Mouse (Mus musculus): ENCODE measurements around the gene Fcho1.
"Not testable (repeated sequence)": the region's sequence is repeated elsewhere in the genome, so short reads cannot be mapped to it uniquely, and the experiment has no call there.

Gene Fcho1

DNA sequence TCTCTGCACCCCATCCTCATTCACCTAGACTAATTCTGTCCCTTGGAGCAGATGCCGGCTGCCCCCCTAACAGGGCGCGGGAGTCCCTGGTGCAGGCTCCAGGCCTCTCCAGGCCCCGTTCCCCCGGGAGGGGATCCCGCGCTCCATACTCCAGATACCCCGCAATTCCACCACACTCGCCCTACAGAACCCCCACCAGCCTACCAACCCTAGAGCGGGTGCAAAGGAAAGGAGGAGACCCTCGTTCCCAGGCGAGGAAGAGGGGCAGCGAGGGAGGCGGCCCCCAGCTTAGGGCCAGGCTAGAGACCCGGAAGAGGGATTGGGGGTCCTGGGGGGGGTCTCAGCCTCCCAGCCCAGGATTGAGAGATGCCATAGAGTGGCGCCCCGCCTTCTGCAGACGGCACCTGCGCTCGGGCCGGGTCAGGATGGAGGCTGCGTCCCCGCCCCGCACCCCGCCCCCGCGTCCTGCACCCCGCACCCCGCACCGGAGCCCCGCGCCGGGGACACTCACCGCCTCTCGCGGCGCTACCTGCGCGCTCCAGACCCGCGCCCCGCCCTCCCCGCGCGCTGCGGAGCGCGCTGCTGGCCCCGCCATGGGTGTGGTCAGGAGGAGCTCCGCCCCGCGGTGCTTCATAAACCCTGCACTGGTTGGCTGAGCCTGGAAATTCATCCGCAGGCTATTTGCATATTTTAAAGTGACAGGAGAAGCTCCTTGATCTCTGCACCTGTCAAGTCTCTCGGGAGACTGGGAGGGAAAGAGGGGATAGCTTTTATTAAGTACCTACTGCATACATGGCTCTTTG lies at the start of gene Fcho1:
TSS of gene Fcho1 (minus strand) at position 595 of the 803 bp plus-strand sequence.
- in situ Hi-C loops (cut with MboI; ENCODE audit: low pct_unique_long_range_greater_than_20kb in 1 of 2, low sequenced_read_pairs in 2 of 2, unreplicated experiment in 1 of 2) = loop anchor here in 1 of 2 experiments (10.0 kb wide), 1 partner anchor 269 kb away; no protein-coding TSS in a partner anchor

DNA sequence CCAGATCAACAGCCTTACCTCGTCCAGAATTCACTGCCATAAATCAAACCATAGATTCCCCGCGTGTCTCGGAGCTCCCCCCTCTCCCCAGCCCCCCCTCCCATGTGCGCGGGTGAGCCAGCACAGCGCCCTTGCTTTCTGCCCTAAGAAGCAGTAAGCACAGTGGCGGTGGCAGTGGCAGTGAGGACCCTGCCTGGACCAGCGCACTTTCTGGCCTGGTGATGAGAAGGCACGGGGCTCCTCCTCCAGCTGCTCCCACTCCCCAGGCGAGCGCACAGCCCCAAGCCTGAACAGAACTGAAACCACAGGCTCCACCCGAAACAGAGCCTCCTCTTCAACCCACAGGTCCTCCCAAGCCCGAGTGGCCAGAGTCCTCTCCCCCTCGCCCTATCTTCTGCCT lies 45.8 kb upstream of the Fcho1 start:
- in situ Hi-C loops (cut with MboI; ENCODE audit: low pct_unique_long_range_greater_than_20kb in 1 of 2, low sequenced_read_pairs in 2 of 2, unreplicated experiment in 1 of 2) = no loop called here

DNA sequence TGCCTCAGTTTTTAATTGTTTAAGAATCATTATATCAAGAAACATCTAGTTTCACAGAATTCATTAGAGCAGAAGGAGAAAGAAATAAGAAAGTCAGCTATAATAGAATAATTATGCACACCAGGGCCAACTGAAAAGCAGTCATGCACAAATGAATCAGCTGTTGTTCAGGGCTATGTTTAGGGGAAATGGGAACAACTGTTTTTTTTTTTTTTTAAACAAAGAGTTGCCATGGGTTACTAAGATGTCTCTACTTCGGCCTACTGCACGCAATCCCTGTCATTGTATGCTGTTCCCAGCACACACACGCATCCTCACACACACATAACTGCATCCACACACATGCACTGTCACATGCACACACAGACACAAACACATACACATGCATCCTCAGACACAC lies 33.3 kb upstream of the Fcho1 start:
- in situ Hi-C loops (cut with MboI; ENCODE audit: low pct_unique_long_range_greater_than_20kb in 1 of 2, low sequenced_read_pairs in 2 of 2, unreplicated experiment in 1 of 2) = no loop called here

DNA sequence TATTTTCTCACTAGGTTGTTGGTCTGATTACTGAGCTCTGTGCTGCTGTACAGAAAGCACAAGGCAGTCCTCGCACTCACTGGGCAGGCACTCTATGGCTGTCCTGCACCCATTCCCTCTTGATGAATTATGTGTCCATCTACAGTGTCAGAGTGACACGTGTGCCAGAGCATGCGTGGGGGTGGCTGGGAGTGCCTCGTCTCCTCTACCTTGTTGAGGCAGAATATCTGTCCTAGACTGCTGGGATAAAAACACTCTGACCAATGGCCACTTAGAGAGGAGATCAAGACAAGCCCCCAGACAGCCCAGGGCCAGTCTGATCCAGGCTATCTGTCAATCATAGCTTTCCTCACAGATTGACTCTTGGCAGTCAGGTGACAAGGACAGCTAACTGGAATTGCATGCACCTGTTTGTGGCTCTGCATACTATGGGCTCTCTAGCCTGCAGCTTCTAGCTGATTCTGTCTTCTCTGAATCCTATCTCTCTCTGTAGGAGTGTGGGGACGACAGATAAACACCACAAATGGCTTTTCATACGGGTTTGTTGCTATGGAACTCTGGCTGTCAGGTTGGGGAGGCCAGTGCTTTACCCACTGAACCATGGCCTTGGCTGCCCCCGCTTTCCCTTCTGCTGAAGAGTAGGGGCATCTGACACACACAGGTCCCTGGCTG lies 27.5 kb upstream of the Fcho1 start:
- in situ Hi-C loops (cut with MboI; ENCODE audit: low pct_unique_long_range_greater_than_20kb in 1 of 2, low sequenced_read_pairs in 2 of 2, unreplicated experiment in 1 of 2) = not testable (repeated sequence)

DNA sequence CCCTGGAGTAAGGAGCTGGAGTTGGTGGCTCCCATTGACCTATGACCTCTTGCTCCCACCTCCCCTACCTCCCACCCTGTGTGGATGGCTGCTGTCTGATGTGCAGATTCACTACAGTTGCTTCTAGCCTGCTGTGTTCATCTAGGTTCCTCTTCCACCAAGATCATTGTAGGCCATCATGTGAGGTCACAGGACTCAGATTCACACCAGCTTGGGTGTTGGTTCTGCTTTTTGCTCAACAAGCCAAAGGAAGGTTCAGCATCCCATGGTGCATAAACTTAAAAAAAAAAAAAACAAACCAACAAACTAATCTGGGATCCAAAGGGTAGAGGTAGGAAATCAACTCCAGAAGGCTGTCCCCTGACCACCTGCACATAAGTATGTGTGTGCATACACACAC lies 26.7 kb upstream of the Fcho1 start:
- in situ Hi-C loops (cut with MboI; ENCODE audit: low pct_unique_long_range_greater_than_20kb in 1 of 2, low sequenced_read_pairs in 2 of 2, unreplicated experiment in 1 of 2) = not testable (repeated sequence)

DNA sequence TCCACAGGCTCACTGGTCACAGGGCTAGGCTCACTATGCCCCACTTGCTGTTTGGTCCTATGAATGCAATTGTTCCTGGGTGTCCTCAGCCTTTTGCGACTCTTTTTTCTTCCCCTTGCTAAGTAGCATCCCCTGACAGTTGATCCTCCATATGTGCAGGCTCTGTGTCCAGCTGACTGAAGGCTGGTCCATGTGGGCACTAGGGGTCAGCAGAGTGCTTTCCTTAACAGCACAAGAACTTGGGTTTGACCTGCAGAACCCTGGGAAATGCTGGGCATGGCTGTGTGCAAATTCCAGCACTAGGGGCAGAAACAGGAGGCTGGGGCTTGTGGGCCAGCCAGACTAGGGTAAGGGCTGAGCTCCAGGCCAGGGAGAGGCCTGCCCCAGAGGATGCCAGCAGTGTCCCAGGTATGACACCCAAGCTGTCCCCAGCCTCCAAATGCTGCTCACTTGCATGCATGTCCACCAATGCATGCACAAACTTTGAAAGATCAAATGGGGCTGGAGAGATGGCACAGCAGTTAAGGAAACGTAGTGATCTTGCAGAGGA lies 25.9 kb upstream of the Fcho1 start:
- in situ Hi-C loops (cut with MboI; ENCODE audit: low pct_unique_long_range_greater_than_20kb in 1 of 2, low sequenced_read_pairs in 2 of 2, unreplicated experiment in 1 of 2) = not testable (repeated sequence)

DNA sequence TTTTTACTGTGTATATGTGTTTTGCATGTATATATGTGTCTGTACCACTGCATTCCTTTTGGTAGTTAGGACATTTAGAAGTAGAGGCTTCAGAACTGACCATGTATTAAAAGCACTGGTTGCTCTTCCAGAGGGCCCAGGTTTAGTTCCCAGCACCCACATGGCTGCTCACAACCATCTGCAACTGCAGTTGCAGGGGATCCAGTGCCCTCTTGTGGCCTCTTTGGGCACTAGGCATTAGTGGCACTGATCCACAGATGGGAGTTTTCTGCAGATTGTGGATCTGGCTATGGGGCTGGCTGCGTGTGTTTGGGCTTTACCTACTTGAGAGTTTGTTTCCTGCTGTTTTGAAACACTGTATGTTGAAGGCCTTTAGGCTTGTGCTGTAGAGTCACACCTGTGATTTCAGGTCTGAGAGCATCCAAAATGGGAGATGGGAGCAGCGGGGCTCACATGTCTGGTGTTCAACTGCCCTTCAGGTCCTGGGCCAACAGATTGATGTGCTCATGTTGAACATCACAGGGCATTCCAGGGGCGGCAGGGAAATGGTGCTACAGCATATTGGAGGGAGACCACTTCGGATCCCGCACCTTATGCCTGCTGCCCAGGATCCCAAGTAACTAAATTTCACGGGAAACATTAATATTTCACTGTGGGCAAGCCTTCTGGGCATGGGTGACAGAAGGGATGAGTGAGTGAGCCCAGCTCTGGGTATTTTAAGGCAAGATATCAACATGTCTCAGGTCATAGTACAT lies 24.0 kb upstream of the Fcho1 start:
- in situ Hi-C loops (cut with MboI; ENCODE audit: low pct_unique_long_range_greater_than_20kb in 1 of 2, low sequenced_read_pairs in 2 of 2, unreplicated experiment in 1 of 2) = loop anchor here (5.0 kb wide), 1 partner anchor 462 kb away; no protein-coding TSS in a partner anchor

DNA sequence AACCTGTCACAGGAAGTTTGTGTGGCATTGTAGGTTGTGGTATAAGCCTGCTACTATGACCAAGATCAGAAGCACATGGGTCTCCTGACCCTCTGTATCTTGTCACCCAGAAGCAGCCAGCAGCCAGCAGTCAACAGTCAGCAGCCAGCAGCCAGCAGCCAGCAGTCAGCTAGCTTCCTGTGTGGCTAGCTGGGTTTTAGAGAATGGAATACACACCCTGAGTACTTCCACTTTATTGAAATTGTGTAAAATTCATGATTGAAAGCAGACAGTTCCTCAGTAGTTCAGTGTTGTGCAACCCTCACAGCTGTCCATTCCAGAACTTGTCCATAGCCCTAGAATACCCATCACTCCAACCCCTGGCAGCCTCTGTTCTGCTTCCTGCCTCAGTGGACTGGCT lies 21.6 kb upstream of the Fcho1 start:
- in situ Hi-C loops (cut with MboI; ENCODE audit: low pct_unique_long_range_greater_than_20kb in 1 of 2, low sequenced_read_pairs in 2 of 2, unreplicated experiment in 1 of 2) = loop anchor here (5.0 kb wide), 1 partner anchor 460 kb away; no protein-coding TSS in a partner anchor

DNA sequence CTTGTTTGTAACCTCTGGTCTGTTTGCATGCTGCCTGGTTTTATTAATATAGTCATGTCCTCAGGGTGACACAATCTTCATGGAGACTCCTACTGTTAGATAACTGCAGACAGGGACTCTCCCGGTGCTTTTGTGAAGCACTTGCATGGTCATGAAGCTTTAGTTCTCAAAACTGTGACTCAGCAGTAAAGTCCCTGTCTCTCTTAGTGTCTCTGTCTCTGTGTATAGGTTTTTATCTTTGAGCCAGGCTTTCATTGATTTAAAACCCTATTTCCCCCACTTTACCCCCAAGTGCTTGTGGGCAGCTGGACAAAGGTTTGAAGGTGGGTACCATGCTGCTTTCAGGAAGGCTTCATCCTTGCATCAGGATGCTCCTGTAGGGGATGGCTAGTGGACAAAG lies 19.8 kb upstream of the Fcho1 start:
- in situ Hi-C loops (cut with MboI; ENCODE audit: low pct_unique_long_range_greater_than_20kb in 1 of 2, low sequenced_read_pairs in 2 of 2, unreplicated experiment in 1 of 2) = loop anchor here (5.0 kb wide), 1 partner anchor 458 kb away; no protein-coding TSS in a partner anchor

DNA sequence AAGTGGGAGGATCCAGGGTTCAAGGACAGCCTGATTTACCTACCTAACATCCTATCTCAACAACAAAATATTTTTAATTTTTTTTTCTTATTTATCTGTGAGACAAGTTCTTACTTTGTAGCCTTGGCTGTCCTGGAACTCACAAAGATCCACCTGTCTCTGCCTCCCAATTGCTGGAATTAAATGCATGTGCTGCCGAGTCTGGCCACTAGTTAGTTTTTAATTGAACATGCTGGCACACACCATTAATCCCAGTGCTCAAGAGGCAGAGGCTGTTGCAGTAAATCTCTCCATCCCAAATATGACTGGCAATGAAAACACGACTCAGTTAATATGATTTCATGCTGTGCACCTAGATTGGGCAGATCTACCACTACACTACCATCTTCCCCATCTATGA lies 17.3 kb upstream of the Fcho1 start:
- in situ Hi-C loops (cut with MboI; ENCODE audit: low pct_unique_long_range_greater_than_20kb in 1 of 2, low sequenced_read_pairs in 2 of 2, unreplicated experiment in 1 of 2) = loop anchor here (5.0 kb wide), 1 partner anchor 475 kb away; no protein-coding TSS in a partner anchor

DNA sequence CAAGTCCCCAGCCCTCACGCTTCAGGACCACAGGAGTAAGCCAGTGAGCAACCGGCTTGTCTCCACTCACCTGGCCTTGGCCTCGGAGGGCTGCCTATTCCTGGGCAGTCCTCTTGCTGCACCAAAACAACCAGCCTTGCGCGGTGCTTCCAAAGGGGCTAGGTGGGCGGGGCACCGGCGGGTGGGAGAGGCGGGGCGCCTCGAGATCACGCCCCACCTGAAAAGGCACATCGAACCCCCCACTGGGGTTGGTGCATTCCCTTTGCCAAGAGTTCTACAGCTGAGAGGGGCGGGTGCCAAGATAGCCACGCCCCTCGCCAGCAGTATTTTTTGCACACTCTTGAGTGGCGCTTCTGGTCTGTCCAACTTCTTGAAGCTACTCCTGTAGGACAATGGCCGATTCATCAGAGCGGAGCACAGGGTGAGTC lies 16.2 kb upstream of the Fcho1 start:
- in situ Hi-C loops (cut with MboI; ENCODE audit: low pct_unique_long_range_greater_than_20kb in 1 of 2, low sequenced_read_pairs in 2 of 2, unreplicated experiment in 1 of 2) = loop anchor here (5.0 kb wide), 1 partner anchor 474 kb away; no protein-coding TSS in a partner anchor

DNA sequence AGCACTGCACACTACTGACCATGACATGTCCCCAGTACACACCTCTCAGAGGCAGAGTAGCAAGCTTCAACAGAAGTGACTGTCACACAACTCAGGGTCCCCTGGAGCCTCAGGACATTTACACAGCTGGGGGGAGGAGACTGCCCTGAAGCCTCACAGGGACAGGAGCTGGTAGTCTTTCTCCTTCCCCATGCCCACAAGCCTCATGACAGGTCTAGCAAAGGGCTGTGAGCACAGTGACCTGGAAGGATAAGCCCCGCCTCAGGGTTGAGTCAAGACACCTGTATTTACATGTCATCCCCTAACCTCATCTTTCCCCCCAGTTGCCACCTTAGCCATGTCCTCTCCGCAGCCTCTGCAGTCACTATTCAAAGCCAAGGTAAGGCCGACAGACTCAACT lies 15.7 kb upstream of the Fcho1 start:
- in situ Hi-C loops (cut with MboI; ENCODE audit: low pct_unique_long_range_greater_than_20kb in 1 of 2, low sequenced_read_pairs in 2 of 2, unreplicated experiment in 1 of 2) = loop anchor here (5.0 kb wide), 1 partner anchor 474 kb away; no protein-coding TSS in a partner anchor

DNA sequence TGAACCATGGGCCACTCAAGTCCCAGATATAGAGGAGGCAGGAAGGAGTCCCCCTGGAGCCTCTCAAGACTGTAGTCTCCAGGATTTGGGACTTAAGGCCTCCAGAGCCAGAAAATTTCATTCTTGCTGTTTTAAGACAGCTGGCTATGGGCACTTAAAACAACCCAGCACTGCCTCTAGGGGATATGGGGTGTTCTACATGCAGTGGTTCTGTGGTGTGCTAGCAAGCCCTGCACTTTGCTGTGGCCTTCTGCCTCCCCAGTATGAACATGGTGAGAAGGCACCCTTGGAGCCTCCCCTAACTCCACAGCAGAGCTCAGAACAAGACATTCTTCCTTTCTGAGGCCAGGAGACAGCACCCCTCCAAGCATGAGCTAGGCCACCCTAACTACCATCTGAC lies 12.8 kb upstream of the Fcho1 start:
- in situ Hi-C loops (cut with MboI; ENCODE audit: low pct_unique_long_range_greater_than_20kb in 1 of 2, low sequenced_read_pairs in 2 of 2, unreplicated experiment in 1 of 2) = not testable (repeated sequence)

DNA sequence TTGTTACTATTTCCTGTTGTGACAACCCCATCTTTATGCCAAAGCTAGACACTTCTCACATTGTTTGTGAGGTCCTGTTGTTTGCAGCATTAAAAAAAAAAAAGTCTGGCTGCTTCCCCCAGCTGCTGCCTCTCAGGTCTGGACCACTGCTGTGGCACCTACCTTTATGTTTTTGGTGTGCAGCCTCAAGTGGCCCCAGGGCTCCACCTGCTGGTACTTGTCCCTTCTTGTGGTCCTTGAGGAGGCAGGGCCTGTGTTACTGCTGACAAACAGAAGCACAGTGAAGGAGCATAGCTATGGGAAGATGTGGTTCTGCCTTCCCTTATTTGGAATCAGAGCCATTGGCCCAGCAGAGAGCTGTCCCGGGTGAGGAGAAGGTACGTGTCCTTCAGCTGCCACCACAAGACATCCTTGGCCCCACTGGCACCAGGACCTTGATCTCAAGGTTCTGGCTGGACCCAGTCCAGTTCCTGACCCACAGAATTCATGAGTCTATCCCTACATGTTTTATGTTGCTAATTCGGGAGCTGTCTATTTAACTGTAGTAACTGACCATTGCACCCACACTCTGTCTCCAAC lies 6.2 kb upstream of the Fcho1 start:
- in situ Hi-C loops (cut with MboI; ENCODE audit: low pct_unique_long_range_greater_than_20kb in 1 of 2, low sequenced_read_pairs in 2 of 2, unreplicated experiment in 1 of 2) = no loop called here

DNA sequence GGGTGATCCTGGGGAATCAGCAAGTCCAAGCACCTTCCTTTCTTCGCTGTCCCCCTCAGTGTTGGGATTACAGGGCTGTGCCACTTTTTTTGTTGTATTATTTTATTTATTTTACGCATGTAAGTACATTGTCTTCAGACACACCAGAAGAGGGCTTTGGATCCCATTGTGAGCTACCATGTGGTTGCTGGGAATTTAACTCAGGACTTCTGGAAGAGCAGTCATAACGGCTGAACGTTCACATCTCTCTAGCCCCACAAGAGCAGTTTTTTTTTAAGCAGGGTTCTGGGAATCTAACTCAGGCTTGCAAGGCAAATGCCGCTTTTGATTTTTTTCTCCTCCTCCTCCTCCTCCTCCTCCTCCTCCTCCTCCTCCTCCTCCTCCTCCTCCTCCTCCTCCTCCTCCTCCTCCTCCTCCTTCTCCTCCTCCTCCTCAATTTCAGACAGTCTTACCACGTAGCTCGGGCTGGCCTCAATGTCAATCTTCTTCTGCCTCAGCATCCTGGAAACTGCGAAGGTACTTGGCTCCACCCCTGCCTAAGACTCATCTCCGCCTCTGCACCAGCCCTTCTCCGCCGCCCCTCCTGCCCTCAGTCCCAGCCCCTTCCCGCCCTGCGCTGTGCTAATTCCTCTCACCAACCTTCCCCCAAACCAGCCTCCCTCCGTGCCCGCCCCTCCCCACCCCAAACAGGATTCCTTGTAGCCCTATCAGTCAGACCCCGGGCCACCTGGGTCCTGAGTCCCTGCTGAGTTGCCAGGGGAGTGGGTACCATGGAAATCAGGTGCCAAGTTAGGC lies 3.5 kb upstream of the Fcho1 start:
- in situ Hi-C loops (cut with MboI; ENCODE audit: low pct_unique_long_range_greater_than_20kb in 1 of 2, low sequenced_read_pairs in 2 of 2, unreplicated experiment in 1 of 2) = loop anchor here in 1 of 2 experiments (10.0 kb wide), 1 partner anchor 266 kb away; no protein-coding TSS in a partner anchor

DNA sequence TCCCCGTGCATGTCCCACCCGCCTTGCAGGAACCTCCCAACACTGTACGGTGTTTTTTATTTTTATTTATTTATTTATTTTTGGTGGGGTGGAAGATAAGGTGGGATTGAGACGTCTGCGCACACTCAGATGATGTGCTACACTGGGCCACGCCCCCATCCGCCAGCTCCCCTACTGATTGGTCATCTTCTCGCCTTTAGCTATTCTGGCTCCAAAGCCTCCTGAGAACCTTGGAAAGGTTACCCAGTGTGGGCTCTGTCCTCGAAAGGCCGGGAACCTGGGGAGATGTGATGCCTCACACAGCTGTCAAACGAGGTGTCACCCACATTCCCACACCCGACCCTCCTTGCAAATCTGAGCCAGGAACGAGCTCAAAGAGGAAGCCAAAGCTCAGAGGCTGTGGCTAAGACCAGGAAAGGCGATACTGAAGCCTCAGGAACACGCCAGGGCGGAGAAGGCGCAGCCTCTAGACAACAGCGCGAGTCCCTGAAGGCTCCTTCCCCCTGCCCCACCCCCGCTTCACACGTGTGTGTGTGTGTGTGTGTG lies 2.8 kb upstream of the Fcho1 start:
- in situ Hi-C loops (cut with MboI; ENCODE audit: low pct_unique_long_range_greater_than_20kb in 1 of 2, low sequenced_read_pairs in 2 of 2, unreplicated experiment in 1 of 2) = loop anchor here in 1 of 2 experiments (10.0 kb wide), 1 partner anchor 266 kb away; no protein-coding TSS in a partner anchor

DNA sequence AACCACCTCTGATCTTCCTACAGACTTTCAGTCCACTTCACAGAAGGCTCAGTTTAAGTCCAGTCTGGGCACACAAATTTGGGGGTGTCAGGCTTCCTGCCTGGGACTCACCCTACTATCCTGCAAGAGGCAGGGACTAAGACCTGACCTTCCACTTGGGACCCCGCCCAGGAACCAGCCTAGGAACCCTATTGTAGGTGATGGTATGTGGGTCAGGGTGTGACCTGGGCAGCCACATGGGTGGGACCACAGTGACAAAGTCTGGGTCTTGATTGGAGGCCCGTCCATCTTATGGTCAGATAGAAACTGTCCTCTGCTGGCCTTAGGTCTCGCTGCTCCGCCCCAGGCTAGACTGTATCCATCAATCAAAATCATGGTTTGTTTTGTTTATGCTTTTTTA lies 1.1 kb downstream of the Fcho1 start:
- in situ Hi-C loops (cut with MboI; ENCODE audit: low pct_unique_long_range_greater_than_20kb in 1 of 2, low sequenced_read_pairs in 2 of 2, unreplicated experiment in 1 of 2) = loop anchor here (10.0 to 25.0 kb wide), 2 partner anchors 263 to 270 kb away; no protein-coding TSS in a partner anchor

Measured in mouse embryonic stem cell (cell line).